16 mouse cellular contexts compared by ENCODE assay signal in the genomic region with DNA sequence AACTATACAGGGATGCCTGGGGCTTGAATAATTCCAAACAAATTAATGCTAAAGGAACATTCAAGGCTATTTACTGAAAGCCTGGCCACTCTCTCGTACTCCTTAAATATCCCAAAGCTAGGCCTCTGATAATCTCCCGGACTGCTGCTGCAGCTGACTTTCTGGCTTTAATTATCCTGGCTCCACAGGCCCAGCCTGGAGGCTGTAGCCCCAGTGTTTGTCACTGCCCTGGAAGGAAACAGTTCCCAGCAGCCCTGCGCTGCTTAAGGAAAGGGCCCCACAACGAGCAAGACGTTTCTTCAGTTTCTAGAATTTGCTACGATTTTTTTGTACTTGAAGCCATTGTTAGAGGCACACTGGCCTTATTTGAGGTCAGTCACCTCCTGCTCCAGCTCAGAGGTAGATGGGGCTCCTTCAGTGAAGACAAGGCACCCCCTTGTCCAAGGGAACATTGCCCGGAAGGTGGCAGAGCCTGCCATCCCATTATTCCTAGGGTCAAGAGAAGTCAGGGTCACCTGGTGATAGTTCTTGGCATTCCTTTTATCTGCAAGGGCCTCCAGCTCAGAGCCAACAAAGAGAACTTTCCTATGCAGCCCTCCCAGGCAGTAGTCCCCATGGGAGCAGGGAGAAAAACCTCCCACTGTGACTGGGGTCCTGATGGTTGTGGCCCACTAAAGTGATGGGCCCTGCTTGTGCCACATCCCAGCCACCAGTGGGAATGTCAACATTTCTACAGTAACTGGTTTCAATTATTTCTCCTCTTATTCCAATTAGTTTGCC.
DNase-seq lines count a peak whose midpoint lies in the region; ATAC-seq lines count a peak whose summit lies in the region.
"Had no signal": no experiment of that assay in that cellular context is flagged by ENCODE, and none has a peak within 500 bp of the region (broad histone marks: within the 10 kb centered on the region; RNA-seq: fewer than 3 reads in every experiment).

No protein-coding gene starts in this region.

- no peak for ATAC-seq in heart, embryonic 12.5 days (ENCODE audit: insufficient number of reproducible peaks, low FRiP score)
- no peak for ATAC-seq in heart, embryonic 15.5 days (replicated peaks; ENCODE audit: insufficient number of reproducible peaks, insufficient read depth, low FRiP score, low read depth)
- ATAC-seq in activated CD4-positive, CD25-positive, alpha-beta regulatory T cell, adult 4 months: no peak
- ATAC-seq: intestine, postnatal 0 days had no signal

- peak overlapping the region; percentile 42; the same call in 1 of the 2 replicates for H3K27ac ChIP-seq in heart, embryonic 12.5 days (ENCODE audit: poor library complexity, severe bottlenecking)
- H3K27ac ChIP-seq in heart, embryonic 15.5 days: peak overlapping the region; percentile 51; the same call in 1 of the 2 replicates
- H3K27ac ChIP-seq: liver, embryonic 15.5 days; neural tube, embryonic 15.5 days; stomach, embryonic 15.5 days had no signal

- H3K36me3 ChIP-seq in heart, embryonic 12.5 days: no peaks in the 10 kb centered on the region
- no peaks in the 10 kb centered on the region for H3K36me3 ChIP-seq in heart, embryonic 15.5 days
- H3K36me3 ChIP-seq: liver, embryonic 15.5 days; neural tube, embryonic 15.5 days; stomach, embryonic 15.5 days had no signal

- no peak overlapping the region for H3K4me2 ChIP-seq in heart, embryonic 12.5 days
- H3K4me2 ChIP-seq in heart, embryonic 15.5 days: no peak overlapping the region
- H3K4me2 ChIP-seq: liver, embryonic 15.5 days; neural tube, embryonic 15.5 days; stomach, embryonic 15.5 days had no signal

- no peaks in the 10 kb centered on the region for H3K27me3 ChIP-seq in heart, embryonic 12.5 days (replicated peaks)
- no peaks in the 10 kb centered on the region for H3K27me3 ChIP-seq in heart, embryonic 15.5 days
- H3K27me3 ChIP-seq: liver, embryonic 15.5 days; neural tube, embryonic 15.5 days; stomach, embryonic 15.5 days had no signal

- WGBS in heart, embryonic 12.5 days: 27% methylated on average over 7 of the region's 7 CpGs
- 39% methylated on average over 7 of the region's 7 CpGs for WGBS in heart, embryonic 15.5 days

- no peak for DNase-seq in heart, postnatal 36 days
- peak; percentile 47 for DNase-seq in NIH3T3 (ENCODE audit: low read depth)
- DNase-seq in embryo, embryonic 10.5 days (ENCODE audit: low spot score): peak; percentile 53
- no peak for DNase-seq in cerebellum, postnatal 4 days (ENCODE audit: low spot score in 2 of 2)
- DNase-seq: cerebellum, adult 11-12 months; kidney, postnatal 10 days; lung, postnatal 36 days; retina, postnatal 1 day; thymus, postnatal 36 days had no signal

- H3K4me1 ChIP-seq in heart, embryonic 12.5 days (replicated peaks): peaks cover 24% of the 10 kb centered on the region
- peaks cover 21% of the 10 kb centered on the region for H3K4me1 ChIP-seq in heart, embryonic 15.5 days (replicated peaks)
- H3K4me1 ChIP-seq: liver, embryonic 15.5 days; neural tube, embryonic 15.5 days; stomach, embryonic 15.5 days had no signal

- intact Hi-C loops in heart, postnatal 36 days (cut with DNase I): loop anchor here (5.0 kb wide), 2 partner anchors 310 to 530 kb away; a partner anchor contains a TSS

- no peak overlapping the region for H3K9ac ChIP-seq in heart, embryonic 12.5 days
- H3K9ac ChIP-seq in heart, embryonic 15.5 days: no peak overlapping the region
- H3K9ac ChIP-seq: liver, embryonic 15.5 days; neural tube, embryonic 15.5 days; stomach, embryonic 15.5 days had no signal

- no peaks in the 10 kb centered on the region for H3K9me3 ChIP-seq in heart, embryonic 12.5 days (replicated peaks)
- no peaks in the 10 kb centered on the region for H3K9me3 ChIP-seq in heart, embryonic 15.5 days (replicated peaks)
- H3K9me3 ChIP-seq: liver, embryonic 15.5 days; neural tube, embryonic 15.5 days; stomach, embryonic 15.5 days had no signal

- H3K4me3 ChIP-seq in heart, embryonic 12.5 days: no peak overlapping the region
- H3K4me3 ChIP-seq in heart, embryonic 15.5 days: no peak overlapping the region
- H3K4me3 ChIP-seq: liver, embryonic 15.5 days; neural tube, embryonic 15.5 days; stomach, embryonic 15.5 days had no signal

Comparison
In these comparisons a context has a peak if more than half of its experiments do, and no peak if none do; other contexts are left out.
1. DNase-seq: peak in NIH3T3 (single experiment) and embryo, embryonic 10.5 days (single experiment); none in heart, postnatal 36 days (0 of 2) and cerebellum, postnatal 4 days (0 of 2).